Mouse (Mus musculus): ENCODE results near the gene Fkbp11. TPM values are rescaled to one million over a fixed set of nuclear protein-coding genes. Genes with fewer than 3 reads are reported as not detected.

Fkbp11 gene
- polyA plus RNA-seq, 1 experiment from 2014 or later: 8.9 TPM

- WGBS: 79% methylated on average over 1 of the region's 1 CpGs
- H3K4me2 ChIP-seq (replicated peaks): no peak overlapping the region
- H3K4me3 ChIP-seq: no peak overlapping the region
- H3K36me3 ChIP-seq: no peaks in the 10 kb centered on the region
- H3K27me3 ChIP-seq (replicated peaks): no peaks in the 10 kb centered on the region; the same call in 1 of the 2 replicates
- no peaks in the 10 kb centered on the region for H3K9me3 ChIP-seq
- no peak for ATAC-seq (ENCODE audit: low FRiP score, low read depth)
- no peak overlapping the region for H3K9ac ChIP-seq
- H3K27ac ChIP-seq: no peak overlapping the region
- no peaks in the 10 kb centered on the region for H3K4me1 ChIP-seq
Observed at GRCm38 (mm10) chr15:98683746-98684145, 44.3 kb downstream of the Fkbp11 start.

- Histone ChIP-seq H3K4me3 (no peak overlapping the region), H3K36me3 (no peaks in the 10 kb centered on the region), H3K4me1 (no peaks in the 10 kb centered on the region), H3K4me2 (replicated peaks) (no peak overlapping the region), H3K9me3 (no peaks in the 10 kb centered on the region), H3K27me3 (replicated peaks) (no peaks in the 10 kb centered on the region; the same call in 1 of the 2 replicates), H3K27ac (no peak overlapping the region), H3K9ac (no peak overlapping the region)
- WGBS: 68% methylated on average over 10 of the region's 10 CpGs
- ATAC-seq (ENCODE audit: low FRiP score, low read depth): no peak
Observed at GRCm38 (mm10) chr15:98683177-98683576, 44.8 kb downstream of the Fkbp11 start.

- no peaks in the 10 kb centered on the region for H3K9me3 ChIP-seq
- no peak overlapping the region for H3K27ac ChIP-seq
- H3K4me2 ChIP-seq (replicated peaks): no peak overlapping the region
- WGBS: 84% methylated on average over 7 of the region's 7 CpGs
- ATAC-seq (ENCODE audit: low FRiP score, low read depth): no peak
- H3K4me3 ChIP-seq: no peak overlapping the region
- H3K36me3 ChIP-seq: no peaks in the 10 kb centered on the region
- no peaks in the 10 kb centered on the region; the same call in 1 of the 2 replicates for H3K27me3 ChIP-seq (replicated peaks)
- H3K9ac ChIP-seq: no peak overlapping the region
- H3K4me1 ChIP-seq: peaks cover 13% of the 10 kb centered on the region
Observed at GRCm38 (mm10) chr15:98681633-98682032, 46.4 kb downstream of the Fkbp11 start.

- Histone ChIP-seq H3K4me1 (peaks cover 22% of the 10 kb centered on the region), H3K27me3 (replicated peaks) (peaks cover 6% of the 10 kb centered on the region; the same call in 1 of the 2 replicates), H3K4me3 (no peak overlapping the region), H3K9ac (no peak overlapping the region), H3K4me2 (replicated peaks) (no peak overlapping the region), H3K36me3 (no peaks in the 10 kb centered on the region), H3K9me3 (no peaks in the 10 kb centered on the region), H3K27ac (no peak overlapping the region)
- ATAC-seq (ENCODE audit: low FRiP score, low read depth): no peak
- WGBS: 88% methylated on average over 8 of the region's 8 CpGs
Observed at GRCm38 (mm10) chr15:98680660-98681059, 47.3 kb downstream of the Fkbp11 start.

GRCm38 (mm10) chr15:98677977-98678376 is 50.0 kb downstream of the Fkbp11 start:
- Histone ChIP-seq H3K27me3 (replicated peaks) (peaks cover 6% of the 10 kb centered on the region; the same call in 1 of the 2 replicates), H3K4me1 (peaks cover 43% of the 10 kb centered on the region), H3K36me3 (no peaks in the 10 kb centered on the region), H3K4me3 (no peak overlapping the region), H3K9me3 (no peaks in the 10 kb centered on the region), H3K9ac (no peak overlapping the region), H3K27ac (no peak overlapping the region), H3K4me2 (replicated peaks) (peak overlapping the region; percentile 94; the same call in 1 of the 2 replicates)
- ATAC-seq (ENCODE audit: low FRiP score, low read depth): no peak
- WGBS: 80% methylated on average over 7 of the region's 7 CpGs

GRCm38 (mm10) chr15:98676940-98677728 is 50.9 kb downstream of the Fkbp11 start, which contains the start of gene Rnd1:
Rnd1 (minus strand) TSS chr15:98677461.
- Histone ChIP-seq H3K36me3 (no peaks in the 10 kb centered on the region), H3K4me1 (peaks cover 43% of the 10 kb centered on the region), H3K9ac (peak within 1 kb of the TSS; percentile 57), H3K27ac (no peak within 1 kb of the TSS), H3K4me2 (replicated peaks) (peak within 1 kb of the TSS; percentile 94), H3K4me3 (peak within 1 kb of the TSS; percentile 52), H3K9me3 (no peaks in the 10 kb centered on the region), H3K27me3 (replicated peaks) (peaks cover 6% of the 10 kb centered on the region; the same call in 1 of the 2 replicates)
- peak; percentile 92 for ATAC-seq (ENCODE audit: low FRiP score, low read depth)
- under 1% methylated on average over 37 of the region's 37 CpGs for WGBS

GRCm38 (mm10) chr15:98676471-98676870 is 51.5 kb downstream of the Fkbp11 start:
- under 1% methylated on average over 9 of the region's 9 CpGs for WGBS
- H3K4me1 ChIP-seq: peaks cover 43% of the 10 kb centered on the region
- H3K27ac ChIP-seq: no peak overlapping the region
- H3K9ac ChIP-seq: peak overlapping the region; percentile 57
- 0 out of 2 replicates have a peak, but pooled peaks cover 6% of the 10 kb centered on the region for H3K27me3 ChIP-seq (replicated peaks)
- no peaks in the 10 kb centered on the region for H3K36me3 ChIP-seq
- H3K4me2 ChIP-seq (replicated peaks): peak overlapping the region; percentile 94
- H3K9me3 ChIP-seq: no peaks in the 10 kb centered on the region
- no peak; the same call in 1 of the 2 replicates for ATAC-seq (ENCODE audit: low FRiP score, low read depth)
- peak overlapping the region; percentile 52 for H3K4me3 ChIP-seq

- Histone ChIP-seq H3K36me3 (peaks cover 1% of the 10 kb centered on the region; the same call in 1 of the 2 replicates), H3K4me2 (replicated peaks) (peak overlapping the region; percentile 94), H3K27me3 (replicated peaks) (0 out of 2 replicates have a peak, but pooled peaks cover 6% of the 10 kb centered on the region), H3K27ac (no peak overlapping the region; the same call in 1 of the 2 replicates), H3K4me1 (peaks cover 43% of the 10 kb centered on the region), H3K9ac (peak overlapping the region; percentile 57), H3K4me3 (peak overlapping the region; percentile 52), H3K9me3 (no peaks in the 10 kb centered on the region)
- 2% methylated on average over 14 of the region's 14 CpGs for WGBS
- no peak for ATAC-seq (ENCODE audit: low FRiP score, low read depth)
Observed at GRCm38 (mm10) chr15:98675634-98676250, 52.3 kb downstream of the Fkbp11 start.

- Histone ChIP-seq H3K27me3 (replicated peaks) (0 out of 2 replicates have a peak, but pooled peaks cover 6% of the 10 kb centered on the region), H3K36me3 (peaks cover 8% of the 10 kb centered on the region; the same call in 1 of the 2 replicates), H3K9me3 (no peaks in the 10 kb centered on the region), H3K9ac (peak overlapping the region; percentile 57; the same call in 1 of the 2 replicates), H3K27ac (peak overlapping the region; percentile 27; the same call in 1 of the 2 replicates), H3K4me2 (replicated peaks) (peak overlapping the region; percentile 94), H3K4me1 (peaks cover 43% of the 10 kb centered on the region), H3K4me3 (peak overlapping the region; percentile 52)
- peak; percentile 38 for ATAC-seq (ENCODE audit: low FRiP score, low read depth)
- WGBS: 7% methylated on average over 11 of the region's 11 CpGs
Observed at GRCm38 (mm10) chr15:98674994-98675545, 52.9 kb downstream of the Fkbp11 start.

Other genes starting within 250 kb of the Fkbp11 start
- not detected in 2 replicates for gene Lalba, start 245.5 kb downstream of the Fkbp11 start, polyA plus RNA-seq (2016; fragmentation: Nextera tagmentation; extraction: Ambion mirVana)
- gene Olfr279, start 235.8 kb downstream of the Fkbp11 start, polyA plus RNA-seq (2016; fragmentation: Nextera tagmentation; extraction: Ambion mirVana): not detected in 2 replicates
- gene Kansl2, start 193.9 kb downstream of the Fkbp11 start, polyA plus RNA-seq (2016; fragmentation: Nextera tagmentation; extraction: Ambion mirVana): 169 and 183 TPM in 2 replicates
- gene Ccnt1, start 157.3 kb downstream of the Fkbp11 start, polyA plus RNA-seq (2016; fragmentation: Nextera tagmentation; extraction: Ambion mirVana): 65.7 and 65.8 TPM in 2 replicates
- gene 4930415O20Rik, start 157.2 kb downstream of the Fkbp11 start, polyA plus RNA-seq (2016; fragmentation: Nextera tagmentation; extraction: Ambion mirVana): not detected in 2 replicates
- 14.5 and 16.3 TPM in 2 replicates for gene Adcy6, start 118.1 kb downstream of the Fkbp11 start, polyA plus RNA-seq (2016; fragmentation: Nextera tagmentation; extraction: Ambion mirVana)
- 108 and 127 TPM in 2 replicates for gene Cacnb3, start 97.4 kb downstream of the Fkbp11 start, polyA plus RNA-seq (2016; fragmentation: Nextera tagmentation; extraction: Ambion mirVana)
- gene Ddx23, start 65.3 kb downstream of the Fkbp11 start, polyA plus RNA-seq (2016; fragmentation: Nextera tagmentation; extraction: Ambion mirVana): 16.4 and 23.2 TPM in 2 replicates
- gene Rnd1, start 50.7 kb downstream of the Fkbp11 start, polyA plus RNA-seq (2016; fragmentation: Nextera tagmentation; extraction: Ambion mirVana): 7.8 and 9.7 TPM in 2 replicates
- 2.1 and 2.3 TPM in 2 replicates for gene Ccdc65, start 20.0 kb downstream of the Fkbp11 start, polyA plus RNA-seq (2016; fragmentation: Nextera tagmentation; extraction: Ambion mirVana)
- gene Arf3, start 35.0 kb upstream of the Fkbp11 start, polyA plus RNA-seq (2016; fragmentation: Nextera tagmentation; extraction: Ambion mirVana): 69.7 and 77.4 TPM in 2 replicates
- 0.26 and 0.53 TPM in 2 replicates for gene Wnt10b, start 50.0 kb upstream of the Fkbp11 start, polyA plus RNA-seq (2016; fragmentation: Nextera tagmentation; extraction: Ambion mirVana)
- gene Wnt1, start 61.7 kb upstream of the Fkbp11 start, polyA plus RNA-seq (2016; fragmentation: Nextera tagmentation; extraction: Ambion mirVana): 7.5 and 12.3 TPM in 2 replicates
- 0.47 and 0.82 TPM in 2 replicates for gene Ddn, start 81.3 kb upstream of the Fkbp11 start, polyA plus RNA-seq (2016; fragmentation: Nextera tagmentation; extraction: Ambion mirVana)
- gene Prkag1, start 103.3 kb upstream of the Fkbp11 start, polyA plus RNA-seq (2016; fragmentation: Nextera tagmentation; extraction: Ambion mirVana): 70.1 and 79.2 TPM in 2 replicates
- gene Kmt2d, start 143.0 kb upstream of the Fkbp11 start, polyA plus RNA-seq (2016; fragmentation: Nextera tagmentation; extraction: Ambion mirVana): 10.4 and 12.3 TPM in 2 replicates
- gene Rhebl1, start 166.3 kb upstream of the Fkbp11 start, polyA plus RNA-seq (2016; fragmentation: Nextera tagmentation; extraction: Ambion mirVana): 27.8 and 27.9 TPM in 2 replicates
- gene Dhh, start 170.3 kb upstream of the Fkbp11 start, polyA plus RNA-seq (2016; fragmentation: Nextera tagmentation; extraction: Ambion mirVana): 1.6 and 1.9 TPM in 2 replicates
- 35.9 and 40.0 TPM in 2 replicates for gene Lmbr1l, start 190.0 kb upstream of the Fkbp11 start, polyA plus RNA-seq (2016; fragmentation: Nextera tagmentation; extraction: Ambion mirVana)
- gene Tuba1b, start 206.4 kb upstream of the Fkbp11 start, polyA plus RNA-seq (2016; fragmentation: Nextera tagmentation; extraction: Ambion mirVana): 1,299 and 1,329 TPM in 2 replicates
- gene Gm49450, start 225.4 kb upstream of the Fkbp11 start, polyA plus RNA-seq (2016; fragmentation: Nextera tagmentation; extraction: Ambion mirVana): not detected in 2 replicates
- 10,701 and 10,796 TPM in 2 replicates for gene Tuba1a, start 225.5 kb upstream of the Fkbp11 start, polyA plus RNA-seq (2016; fragmentation: Nextera tagmentation; extraction: Ambion mirVana)